Mouse (Mus musculus) C2C12 (cell line): Measurements from ENCODE around the gene Gm13090.

ENCODE experiments used
- CTCF ChIP-seq: IDR thresholded peaks from one replicate; pipeline ENCODE4 v1.5.1; 2011; ENCODE audit not compliant: control insufficient read depth, insufficient read depth, insufficient read length
- FOSL1 ChIP-seq: IDR thresholded peaks from one replicate; pipeline ENCODE4 v1.8.0; 2011; ENCODE audit warnings: mild to moderate bottlenecking, low read length; ENCODE audit not compliant: poor library complexity, insufficient read depth, severe bottlenecking
- MYOG ChIP-seq: IDR thresholded peaks from one replicate; pipeline ENCODE4 v1.6.1; 2011; ENCODE audit not compliant: control insufficient read depth, insufficient read length; ENCODE audit errors: extremely low read depth
- USF1 ChIP-seq: IDR thresholded peaks from one replicate; pipeline ENCODE4 v1.6.1; 2011; ENCODE audit warnings: low read depth, mild to moderate bottlenecking, control low read depth, moderate library complexity

- TF ChIP-seq MYOG (no peak), USF1 (no peak), CTCF (no peak), FOSL1 (no peak)
Measured at GRCm38 (mm10) chr4:151133760-151134159, 44.4 kb downstream of the Gm13090 start.
